Mouse (Mus musculus): ENCODE results near the gene Nup93.

Nup93 gene

GRCm38 (mm10) chr8:94363906-94364305 is 149.5 kb downstream of the Nup93 start:
- DNase-seq (ENCODE audit: low spot score), result no peak

GRCm38 (mm10) chr8:94364686-94365312 is 150.4 kb downstream of the Nup93 start:
- no peak for DNase-seq (ENCODE audit: low spot score)

DNA sequence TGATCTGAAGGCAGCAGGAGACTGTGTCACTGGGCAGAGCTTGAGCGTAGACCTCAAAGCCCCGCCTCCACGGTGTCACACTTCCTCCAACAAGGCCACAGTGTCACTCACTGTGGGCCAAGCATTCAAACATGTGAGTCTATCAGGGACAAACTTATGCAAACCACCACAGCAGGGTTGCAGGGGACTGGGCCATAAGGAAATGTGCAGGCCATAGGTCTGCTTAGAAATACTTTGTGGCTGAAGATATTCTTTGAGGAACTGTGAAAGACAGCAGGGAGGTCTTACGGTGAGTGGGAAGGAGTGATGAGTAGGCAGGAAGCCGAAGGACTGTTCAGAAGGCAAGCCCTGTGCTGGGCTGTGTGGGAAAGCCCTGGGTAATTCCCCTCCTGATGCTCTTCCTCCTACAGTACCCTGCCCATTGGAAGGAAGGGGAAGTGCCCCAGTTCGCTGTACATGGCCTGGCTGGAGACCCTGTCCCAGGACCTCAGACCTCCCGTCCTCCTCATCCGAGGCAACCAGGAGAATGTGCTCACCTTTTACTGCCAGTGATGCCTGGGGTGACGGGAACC is 151.1 kb downstream of the Nup93 start:
- no peak for DNase-seq (ENCODE audit: low spot score)

All from c-Kit-positive CD71-positive TER-119-positive erythroid progenitor cells, embryonic 14.5 days (primary cell).